Mouse (Mus musculus): ENCODE data around the gene Cbx1. TPM values are rescaled to one million over a fixed set of nuclear protein-coding genes. Genes with fewer than 3 reads are reported as not detected.

Gene Cbx1
- 10 to 100 TPM; 49.4 to 52.0 TPM for total RNA-seq (2021)

GRCm38 (mm10) chr11:96788871-96789795 lies at the start of gene Cbx1:
Gene Cbx1 (plus strand): TSS chr11:96789127.
- peak; percentile 84 for DNase-seq (ENCODE audit: extremely low spot score in 1 of 2, low spot score in 1 of 2)

GRCm38 (mm10) chr11:96740796-96741195 lies 48.1 kb upstream of the Cbx1 start:
- DNase-seq (ENCODE audit: extremely low spot score in 1 of 2, low spot score in 1 of 2), result no peak

GRCm38 (mm10) chr11:96741995-96742394 lies 46.9 kb upstream of the Cbx1 start:
- no peak for DNase-seq (ENCODE audit: extremely low spot score in 1 of 2, low spot score in 1 of 2)

- DNase-seq (ENCODE audit: extremely low spot score in 1 of 2, low spot score in 1 of 2), result no peak
Measured at GRCm38 (mm10) chr11:96743000-96743399, 45.9 kb upstream of the Cbx1 start.

GRCm38 (mm10) chr11:96743891-96744290 lies 45.0 kb upstream of the Cbx1 start:
- no peak for DNase-seq (ENCODE audit: extremely low spot score in 1 of 2, low spot score in 1 of 2)

- DNase-seq (ENCODE audit: extremely low spot score in 1 of 2, low spot score in 1 of 2), result no peak
Measured at GRCm38 (mm10) chr11:96746648-96747047, 42.3 kb upstream of the Cbx1 start.

GRCm38 (mm10) chr11:96747555-96747954 lies 41.4 kb upstream of the Cbx1 start:
- no peak for DNase-seq (ENCODE audit: extremely low spot score in 1 of 2, low spot score in 1 of 2)

- no peak for DNase-seq (ENCODE audit: extremely low spot score in 1 of 2, low spot score in 1 of 2)
Measured at GRCm38 (mm10) chr11:96755298-96755697, 33.6 kb upstream of the Cbx1 start.

GRCm38 (mm10) chr11:96757421-96757820 lies 31.5 kb upstream of the Cbx1 start:
- no peak for DNase-seq (ENCODE audit: extremely low spot score in 1 of 2, low spot score in 1 of 2)

GRCm38 (mm10) chr11:96758402-96758801 lies 30.5 kb upstream of the Cbx1 start:
- no peak for DNase-seq (ENCODE audit: extremely low spot score in 1 of 2, low spot score in 1 of 2)

GRCm38 (mm10) chr11:96760042-96760441 lies 28.9 kb upstream of the Cbx1 start:
- no peak for DNase-seq (ENCODE audit: extremely low spot score in 1 of 2, low spot score in 1 of 2)

- DNase-seq (ENCODE audit: extremely low spot score in 1 of 2, low spot score in 1 of 2), result no peak
Measured at GRCm38 (mm10) chr11:96761984-96762383, 26.9 kb upstream of the Cbx1 start.

- no peak for DNase-seq (ENCODE audit: extremely low spot score in 1 of 2, low spot score in 1 of 2)
Measured at GRCm38 (mm10) chr11:96762742-96763470, 26.0 kb upstream of the Cbx1 start.

GRCm38 (mm10) chr11:96764511-96765350 lies 24.2 kb upstream of the Cbx1 start:
- no peak for DNase-seq (ENCODE audit: extremely low spot score in 1 of 2, low spot score in 1 of 2)

GRCm38 (mm10) chr11:96765645-96766044 lies 23.3 kb upstream of the Cbx1 start:
- no peak for DNase-seq (ENCODE audit: extremely low spot score in 1 of 2, low spot score in 1 of 2)

- no peak for DNase-seq (ENCODE audit: extremely low spot score in 1 of 2, low spot score in 1 of 2)
Measured at GRCm38 (mm10) chr11:96766555-96766954, 22.4 kb upstream of the Cbx1 start.

GRCm38 (mm10) chr11:96767096-96767495 lies 21.8 kb upstream of the Cbx1 start:
- no peak for DNase-seq (ENCODE audit: extremely low spot score in 1 of 2, low spot score in 1 of 2)

- no peak for DNase-seq (ENCODE audit: extremely low spot score in 1 of 2, low spot score in 1 of 2)
Measured at GRCm38 (mm10) chr11:96768240-96768639, 20.7 kb upstream of the Cbx1 start.

- DNase-seq (ENCODE audit: extremely low spot score in 1 of 2, low spot score in 1 of 2), result no peak
Measured at GRCm38 (mm10) chr11:96771274-96771975, 17.5 kb upstream of the Cbx1 start.

- DNase-seq (ENCODE audit: extremely low spot score in 1 of 2, low spot score in 1 of 2), result no peak
Measured at GRCm38 (mm10) chr11:96772413-96772812, 16.5 kb upstream of the Cbx1 start.

Measured in layer of hippocampus, postnatal 25 days (tissue).